Mouse (Mus musculus) CD4-positive, CD25-positive, alpha-beta regulatory T cell (primary cell): Measurements from ENCODE around the gene Ngly1. TPM values are rescaled to one million over a fixed set of nuclear protein-coding genes. Genes with fewer than 3 reads are reported as not detected.

ENCODE experiments used
- polyA plus RNA-seq: library from polyadenylated mRNA; unstranded; fragments of 100-300 nt; shearing (Covaris generic); gene quantifications from one replicate; pipeline ENCODE4 v1.2.1, GENCODE M21; 2017

Gene Ngly1
- polyA plus RNA-seq = 82.9 TPM

GRCm38 (mm10) chr14:16249171-16249874, at the start of gene Ngly1, which contains the start of gene Oxsm:
Ngly1 (plus strand) TSS chr14:16249280.
Oxsm (minus strand) TSS chr14:16249808.

Other genes with a start within 250 kb of the Ngly1 start
- gene Oxsm, start 528 bp downstream of the Ngly1 start, polyA plus RNA-seq = 7.8 TPM
- 240 TPM for gene Top2b, start 115.9 kb downstream of the Ngly1 start, polyA plus RNA-seq